Mouse (Mus musculus) testis, adult 2 months (tissue): Measurements from ENCODE around the gene Zfp646.

Experiments used
- CTCF ChIP-seq: fragments of 200-500 bp; IDR thresholded peaks from 2 replicates; pipeline ENCODE4 v1.5.1; 2012; ENCODE audit warnings: low read depth, mild to moderate bottlenecking, inconsistent platforms, low read length, moderate library complexity; ENCODE audit not compliant: control insufficient read depth, insufficient read depth, insufficient replicate concordance
- POLR2A ChIP-seq: fragments of 200-500 bp; IDR thresholded peaks from 2 replicates; pipeline ENCODE4 v1.6.1; 2012; ENCODE audit warnings: low read depth, mild to moderate bottlenecking, inconsistent platforms, low read length, moderate library complexity; ENCODE audit not compliant: control insufficient read depth

- TF ChIP-seq CTCF (no peak), POLR2A (no peak)
Observed at GRCm38 (mm10) chr7:127869149-127869810, 6.7 kb upstream of the Zfp646 start.
